Mouse (Mus musculus) kidney, adult 2 months (tissue): ENCODE measurements around the gene Rin3.

Experiments
- CTCF ChIP-seq: fragments of 200-500 bp; conservative IDR thresholded peaks from 2 replicates; pipeline ENCODE4 v1.5.1; 2011; ENCODE audit warnings: low read depth, mild to moderate bottlenecking, control low read depth, low read length, moderate library complexity, mixed read lengths; ENCODE audit not compliant: insufficient read depth, insufficient read length
- POLR2A ChIP-seq: fragments of 200-500 bp; IDR thresholded peaks from one replicate; pipeline ENCODE4 v1.6.1; 2011; ENCODE audit warnings: low read depth, low read length, control low read depth

DNA sequence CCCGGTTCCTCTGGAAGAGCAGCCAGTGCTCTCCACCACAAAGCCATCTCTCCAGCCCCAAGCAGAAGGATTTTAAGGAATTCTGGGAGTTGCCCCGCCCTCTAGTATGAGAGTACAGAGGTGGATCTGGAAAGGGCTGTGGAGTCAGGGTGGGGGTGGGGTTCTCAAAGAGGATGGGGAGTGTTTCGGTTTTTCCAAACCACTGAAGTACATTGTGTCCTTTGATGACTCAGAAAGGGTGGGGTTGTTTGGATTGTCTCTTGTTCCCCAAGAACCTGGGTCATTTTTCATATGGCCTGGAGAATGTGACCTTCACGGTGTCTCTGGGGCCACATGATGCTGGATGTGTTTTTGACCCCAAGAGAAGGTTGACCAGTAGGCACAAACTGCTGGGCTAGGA lies 45.2 kb downstream of the Rin3 start:
- TF ChIP-seq CTCF (no peak), POLR2A (no peak)
